Mouse (Mus musculus) MEL (cell line): ENCODE results near the gene Krt23. TPM values are rescaled to one million over a fixed set of nuclear protein-coding genes. Genes with fewer than 3 reads are reported as not detected.

Source experiments
- DNase-seq: peaks from one replicate; pipeline ENCODE4 v3.0.0; 2011; ENCODE audit warnings: low read depth, low spot score
- H3K27ac ChIP-seq: 2 replicates; pipeline ENCODE4 v1.5.1; 2012; ENCODE audit warnings: low read depth, mild to moderate bottlenecking, control low read depth, low read length, moderate library complexity; ENCODE audit not compliant: control insufficient read depth
- H3K27me3 ChIP-seq, 2 experiments: fragments of 150-350 bp in 1 of 2; sonication (generic) in 1 of 2; 2 replicates each; pipeline ENCODE4 v1.6.1; 2012; ENCODE audit warnings: low read length in 2 of 2, mild to moderate bottlenecking in 2 of 2, improper control_type of control experiment in 1 of 2, moderate library complexity in 1 of 2; ENCODE audit not compliant: insufficient read depth in 2 of 2, control insufficient read depth in 1 of 2
- H3K36me3 ChIP-seq, 2 experiments: 2 replicates each; pipeline ENCODE4 v1.6.1; 2012 to 2014; ENCODE audit warnings: low read length in 2 of 2, improper control_type of control experiment in 1 of 2, inconsistent platforms in 1 of 2, mild to moderate bottlenecking in 1 of 2; ENCODE audit not compliant: insufficient read depth in 2 of 2, control insufficient read depth in 1 of 2
- H3K4me1 ChIP-seq, 2 experiments: fragments of 150-350 bp in 1 of 2; sonication (generic) in 1 of 2; 2 replicates each; pipeline ENCODE4 v1.6.1; 2012; ENCODE audit warnings: low read length in 2 of 2, improper control_type of control experiment in 1 of 2, mild to moderate bottlenecking in 1 of 2; ENCODE audit not compliant: insufficient read depth in 2 of 2, control insufficient read depth in 1 of 2
- H3K4me3 ChIP-seq, 2 experiments: fragments of 150-350 bp in 1 of 2; sonication (generic) in 1 of 2; 2 replicates each; pipeline ENCODE4 v1.5.1; 2012; ENCODE audit warnings: low read depth in 2 of 2, low read length in 2 of 2, mild to moderate bottlenecking in 2 of 2, moderate library complexity in 2 of 2, control low read depth in 1 of 2, improper control_type of control experiment in 1 of 2; ENCODE audit not compliant: control insufficient read depth in 1 of 2, insufficient read depth in 1 of 2
- H3K79me2 ChIP-seq: 2 replicates; pipeline ENCODE4 v1.6.1; 2012; ENCODE audit warnings: mild to moderate bottlenecking, low read length, moderate library complexity; ENCODE audit not compliant: control insufficient read depth, poor library complexity, insufficient read depth
- H3K9ac ChIP-seq: 2 replicates; pipeline ENCODE4 v1.6.1; 2012; ENCODE audit warnings: low read depth, mild to moderate bottlenecking, control low read depth, low read length, moderate library complexity; ENCODE audit not compliant: control insufficient read depth, poor library complexity, severe bottlenecking
- H3K9me3 ChIP-seq: fragments of 150-350 bp; sonication (generic); replicated peaks from 2 replicates; pipeline ENCODE4 v1.6.1; 2012; ENCODE audit warnings: mild to moderate bottlenecking, low read length, improper control_type of control experiment, moderate library complexity; ENCODE audit not compliant: insufficient read depth
- BHLHE40 ChIP-seq: IDR thresholded peaks from 2 replicates; pipeline ENCODE4 v1.6.1; 2012; ENCODE audit warnings: low read depth, mild to moderate bottlenecking, inconsistent platforms, low read length, improper control_type of control experiment, borderline replicate concordance
- CHD1 ChIP-seq: IDR thresholded peaks from 2 replicates; pipeline ENCODE4 v1.6.1; 2012; ENCODE audit warnings: low read depth, mild to moderate bottlenecking, inconsistent platforms, low read length, improper control_type of control experiment
- CHD2 ChIP-seq: IDR thresholded peaks from 2 replicates; pipeline ENCODE4 v1.6.1; 2011; ENCODE audit warnings: low read length, improper control_type of control experiment
- CTCF ChIP-seq, 3 experiments: IDR thresholded peaks in 2 of 3; conservative IDR thresholded peaks in 1 of 3; 2 replicates each; pipeline ENCODE4 v1.5.1; 2011 to 2012; ENCODE audit warnings: low read length in 3 of 3, low read depth in 2 of 3, mild to moderate bottlenecking in 2 of 3, improper control_type of control experiment in 1 of 3, inconsistent platforms in 1 of 3, mixed read lengths in 1 of 3, moderate library complexity in 1 of 3; ENCODE audit not compliant: control insufficient read depth in 1 of 3, insufficient read depth in 1 of 3, poor library complexity in 1 of 3, severe bottlenecking in 1 of 3
- ELF1 ChIP-seq: IDR thresholded peaks from 2 replicates; pipeline ENCODE4 v1.6.1; 2014; ENCODE audit warnings: low read depth, mild to moderate bottlenecking, inconsistent platforms, low read length, improper control_type of control experiment, moderate library complexity
- EP300 ChIP-seq, 2 experiments: IDR thresholded peaks; 2 replicates each; pipeline ENCODE4 v1.6.1; 2011; ENCODE audit warnings: improper control_type of control experiment in 2 of 2, low read length in 2 of 2, low read depth in 1 of 2, mild to moderate bottlenecking in 1 of 2
- ETS1 ChIP-seq: IDR thresholded peaks from 2 replicates; pipeline ENCODE4 v1.6.1; 2012; ENCODE audit warnings: low read depth, mild to moderate bottlenecking, inconsistent platforms, low read length, improper control_type of control experiment, moderate library complexity
- GABPA ChIP-seq: IDR thresholded peaks from 2 replicates; pipeline ENCODE4 v1.6.1; 2012; ENCODE audit warnings: low read depth, mild to moderate bottlenecking, inconsistent platforms, low read length, improper control_type of control experiment, moderate library complexity
- GATA1 ChIP-seq: IDR thresholded peaks from 2 replicates; pipeline ENCODE4 v1.6.1; 2011; ENCODE audit warnings: low read depth, low read length, improper control_type of control experiment
- HCFC1 ChIP-seq: IDR thresholded peaks from 2 replicates; pipeline ENCODE4 v1.6.1; 2012; ENCODE audit warnings: low read depth, mild to moderate bottlenecking, inconsistent platforms, low read length, improper control_type of control experiment, moderate library complexity
- MAFK ChIP-seq: IDR thresholded peaks from 2 replicates; pipeline ENCODE4 v1.6.1; 2011; ENCODE audit warnings: low read depth, mild to moderate bottlenecking, low read length, improper control_type of control experiment, borderline replicate concordance
- MAX ChIP-seq: IDR thresholded peaks from 2 replicates; pipeline ENCODE4 v1.6.1; 2011; ENCODE audit warnings: low read length, improper control_type of control experiment
- MAZ ChIP-seq: IDR thresholded peaks from 2 replicates; pipeline ENCODE4 v1.6.1; 2012; ENCODE audit warnings: low read depth, mild to moderate bottlenecking, inconsistent platforms, low read length, improper control_type of control experiment
- MEF2A ChIP-seq: IDR thresholded peaks from 2 replicates; pipeline ENCODE4 v1.6.1; 2014; ENCODE audit warnings: low read depth, mild to moderate bottlenecking, inconsistent platforms, low read length, improper control_type of control experiment; ENCODE audit not compliant: poor library complexity, insufficient replicate concordance, severe bottlenecking; ENCODE audit errors: extremely low read depth
- MXI1 ChIP-seq: IDR thresholded peaks from 2 replicates; pipeline ENCODE4 v1.6.1; 2011; ENCODE audit warnings: mild to moderate bottlenecking, low read depth, low read length, improper control_type of control experiment
- MYB ChIP-seq: IDR thresholded peaks from 2 replicates; pipeline ENCODE4 v1.6.1; 2011; ENCODE audit warnings: mild to moderate bottlenecking, low read depth, low read length, improper control_type of control experiment
- MYC ChIP-seq: IDR thresholded peaks from 2 replicates; pipeline ENCODE4 v1.6.1; 2011; ENCODE audit warnings: low read depth, mild to moderate bottlenecking, low read length, improper control_type of control experiment, moderate library complexity
- NRF1 ChIP-seq: IDR thresholded peaks from 2 replicates; pipeline ENCODE4 v1.6.1; 2014; ENCODE audit warnings: low read depth, mild to moderate bottlenecking, inconsistent platforms, low read length, improper control_type of control experiment, moderate library complexity; ENCODE audit not compliant: poor library complexity, insufficient read depth, severe bottlenecking
- POLR2AphosphoS5 ChIP-seq: IDR thresholded peaks from 2 replicates; pipeline ENCODE4 v1.6.1; 2012; ENCODE audit warnings: low read depth, borderline replicate concordance, mild to moderate bottlenecking, inconsistent platforms, low read length, moderate library complexity, mixed read lengths
- RCOR1 ChIP-seq: IDR thresholded peaks from 2 replicates; pipeline ENCODE4 v1.6.1; 2012; ENCODE audit warnings: low read depth, mild to moderate bottlenecking, inconsistent platforms, low read length, improper control_type of control experiment
- SIN3A ChIP-seq: IDR thresholded peaks from 2 replicates; pipeline ENCODE4 v1.6.1; 2012; ENCODE audit warnings: low read length, improper control_type of control experiment, inconsistent platforms
- TAL1 ChIP-seq: IDR thresholded peaks from 2 replicates; pipeline ENCODE4 v1.6.1; 2012; ENCODE audit warnings: mild to moderate bottlenecking, inconsistent platforms, low read length, moderate library complexity, mixed read lengths
- TBP ChIP-seq: IDR thresholded peaks from 2 replicates; pipeline ENCODE4 v1.8.0; 2011; ENCODE audit warnings: low read depth, low read length, improper control_type of control experiment
- UBTF ChIP-seq: IDR thresholded peaks from 2 replicates; pipeline ENCODE4 v1.6.1; 2012; ENCODE audit warnings: low read depth, mild to moderate bottlenecking, inconsistent platforms, low read length, improper control_type of control experiment, moderate library complexity, borderline replicate concordance; ENCODE audit not compliant: insufficient read depth
- USF2 ChIP-seq, 2 experiments: IDR thresholded peaks; 2 replicates each; pipeline ENCODE4 v1.6.1; 2011 to 2012; ENCODE audit warnings: improper control_type of control experiment in 2 of 2, low read length in 2 of 2, borderline replicate concordance in 1 of 2, inconsistent platforms in 1 of 2, low read depth in 1 of 2, mild to moderate bottlenecking in 1 of 2; ENCODE audit not compliant: insufficient read depth in 1 of 2
- ZC3H11A ChIP-seq: IDR thresholded peaks from 2 replicates; pipeline ENCODE4 v1.6.1; 2012; ENCODE audit warnings: low read depth, mild to moderate bottlenecking, inconsistent platforms, low read length, improper control_type of control experiment
- ZMIZ1 ChIP-seq: IDR thresholded peaks from 2 replicates; pipeline ENCODE4 v1.6.1; 2012; ENCODE audit warnings: low read depth, mild to moderate bottlenecking, inconsistent platforms, low read length, improper control_type of control experiment, moderate library complexity
- ZNF384 ChIP-seq: IDR thresholded peaks from 2 replicates; pipeline ENCODE4 v1.6.1; 2012; ENCODE audit warnings: low read depth, mild to moderate bottlenecking, inconsistent platforms, low read length, improper control_type of control experiment
- polyA plus RNA-seq, 2 experiments: library from polyadenylated mRNA; stranded (reverse) in 1 of 2; unstranded in 1 of 2; fragments of >175 nt in 1 of 2; fragments of >200 nt in 1 of 2; gene quantifications; 2 replicates each; pipeline versions ENCODE4 v1.2.1 to v1.2.4; 2012; ENCODE audit warnings: low replicate concordance in 2 of 2, low read depth in 1 of 2; ENCODE audit not compliant: insufficient read length in 2 of 2, insufficient read depth in 1 of 2, missing spikeins in 1 of 2
- total RNA-seq: library from RNA; depleted of rRNA; stranded (reverse); fragments of 300-350 nt; gene quantifications from 2 replicates; pipeline ENCODE4 v1.2.3, GENCODE M21; 2012

Krt23 gene
- total and polyA plus RNA-seq, 3 experiments = not detected

DNA sequence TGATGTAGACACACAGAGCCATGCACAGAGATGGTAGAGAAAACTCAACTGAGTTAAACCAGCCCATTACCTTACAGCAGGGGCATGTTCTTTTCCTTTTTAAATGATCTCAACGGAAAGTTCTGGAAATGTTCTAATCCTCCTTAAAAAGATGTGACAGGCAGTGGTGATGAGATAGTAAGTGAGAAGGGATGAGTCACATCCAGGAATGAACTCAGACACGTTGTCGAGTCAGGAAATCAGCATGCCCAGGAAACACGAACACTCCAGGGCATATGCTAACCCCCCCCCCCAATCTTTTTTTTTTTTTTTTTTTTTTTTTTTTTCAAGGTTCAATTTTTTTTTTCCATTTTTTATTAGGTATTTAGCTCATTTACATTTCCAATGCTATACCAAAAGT, 20.5 kb downstream of the Krt23 start:
- no peaks in the 10 kb centered on the region for H3K36me3 ChIP-seq
- H3K4me1 ChIP-seq = no peaks in the 10 kb centered on the region
- TF ChIP-seq GATA1 (no peak), TAL1 (no peak), ZNF384 (no peak), TBP (no peak), HCFC1 (no peak), ELF1 (no peak), USF2 (IDR thresholded peaks at IDR 0.05; ENCODE audit: borderline replicate concordance in 1 of 2, insufficient read depth in 1 of 2, low read depth in 1 of 2, low read length in 2 of 2) (no peak), UBTF (no peak), ETS1 (no peak), MAZ (no peak)
- H3K9me3 ChIP-seq = no peaks in the 10 kb centered on the region
- H3K9ac ChIP-seq = no peak overlapping the region
- H3K4me3 ChIP-seq = no peak overlapping the region
- no peaks in the 10 kb centered on the region for H3K27me3 ChIP-seq
- H3K79me2 ChIP-seq = no peaks in the 10 kb centered on the region
- no peak for DNase-seq
- H3K27ac ChIP-seq = no peak overlapping the region

DNA sequence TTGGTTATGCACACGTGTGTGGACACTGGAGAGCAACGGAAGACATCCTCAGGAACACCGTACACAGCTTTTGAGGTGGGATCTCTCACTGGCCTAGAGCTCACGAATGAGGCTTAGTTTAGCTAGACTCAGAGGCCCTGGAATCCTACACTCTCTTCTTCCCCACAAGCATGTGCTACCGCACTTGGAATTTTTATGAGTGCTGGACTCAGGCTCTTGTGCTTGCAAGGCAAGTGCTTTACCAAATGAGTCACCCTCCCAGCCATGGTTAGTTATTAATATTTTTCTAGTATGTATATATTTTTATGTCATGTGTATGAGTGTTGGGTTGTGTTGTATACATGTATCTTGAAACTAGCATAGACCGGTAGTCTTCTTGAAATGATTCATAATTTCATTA, 21.0 kb downstream of the Krt23 start:
- no peaks in the 10 kb centered on the region for H3K79me2 ChIP-seq
- no peak for DNase-seq
- no peaks in the 10 kb centered on the region for H3K27me3 ChIP-seq

GRCm38 (mm10) chr11:99469228-99469627, 23.7 kb downstream of the Krt23 start:
- no peak overlapping the region for H3K27ac ChIP-seq
- DNase-seq = no peak
- TF ChIP-seq BHLHE40 = no peak
- TF ChIP-seq MAZ = no peak
- TF ChIP-seq ZMIZ1 = no peak
- TF ChIP-seq ETS1 = no peak
- TF ChIP-seq SIN3A = no peak
- TF ChIP-seq MYC = no peak
- TF ChIP-seq GATA1 = no peak
- no peak for TF ChIP-seq MAX
- no peak for TF ChIP-seq GABPA
- no peak for TF ChIP-seq POLR2AphosphoS5
- TF ChIP-seq HCFC1 = no peak
- no peak for TF ChIP-seq ZC3H11A
- TF ChIP-seq CHD1 = no peak
- TF ChIP-seq ELF1 = no peak
- no peak for TF ChIP-seq NRF1
- TF ChIP-seq RCOR1 = no peak
- TF ChIP-seq CHD2 = no peak

More for the DNA sequence above, 21.0 kb downstream of the Krt23 start:
- H3K9me3 ChIP-seq = no peaks in the 10 kb centered on the region
- no peak overlapping the region for H3K9ac ChIP-seq
- no peak overlapping the region for H3K27ac ChIP-seq
- H3K4me3 ChIP-seq = no peak overlapping the region
- H3K36me3 ChIP-seq = no peaks in the 10 kb centered on the region
- TF ChIP-seq EP300 (IDR thresholded peaks at IDR 0.05; ENCODE audit: low read depth in 1 of 2, low read length in 2 of 2) (no peak), MAX (no peak), MAFK (no peak), MYB (no peak), CTCF (IDR thresholded peaks at IDR 0.05 in 2 of 3, conservative IDR thresholded peaks at IDR 0.05 in 1 of 3; ENCODE audit: control insufficient read depth in 1 of 3, insufficient read depth in 1 of 3, low read depth in 2 of 3, low read length in 3 of 3, poor library complexity in 1 of 3, severe bottlenecking in 1 of 3) (no peak), MYC (no peak), MEF2A (no peak), RCOR1 (no peak), MXI1 (no peak)
- H3K4me1 ChIP-seq = no peaks in the 10 kb centered on the region

More at GRCm38 (mm10) chr11:99469228-99469627, 23.7 kb downstream of the Krt23 start:
- Histone ChIP-seq H3K79me2 (no peaks in the 10 kb centered on the region), H3K9ac (no peak overlapping the region), H3K36me3 (no peaks in the 10 kb centered on the region), H3K9me3 (no peaks in the 10 kb centered on the region), H3K4me1 (no peaks in the 10 kb centered on the region), H3K4me3 (no peak overlapping the region), H3K27me3 (no peaks in the 10 kb centered on the region)
